Mouse (Mus musculus): ENCODE data around the gene Hikeshi.
A peak's percentile ranks its signal among the peaks of the same experiment; 100 is the strongest.

Hikeshi gene

GRCm38 (mm10) chr7:89940571-89941463, at the start of gene Hikeshi:
Hikeshi (minus strand) TSS chr7:89941204.
- DNase-seq (ENCODE audit: low spot score in 2 of 2) = peak; percentile 75 to 89

- no peak for DNase-seq (ENCODE audit: low spot score in 2 of 2)
Measured at GRCm38 (mm10) chr7:89984421-89984820, 43.4 kb upstream of the Hikeshi start.

GRCm38 (mm10) chr7:89983441-89983840, 42.4 kb upstream of the Hikeshi start:
- DNase-seq (ENCODE audit: low spot score in 2 of 2) = no peak

GRCm38 (mm10) chr7:89981557-89981956, 40.6 kb upstream of the Hikeshi start:
- DNase-seq (ENCODE audit: low spot score in 2 of 2) = no peak

GRCm38 (mm10) chr7:89980485-89981422, 39.8 kb upstream of the Hikeshi start, which contains the start of gene Eed:
Eed (minus strand) TSS chr7:89980983.
- peak; percentile 86 to 92 for DNase-seq (ENCODE audit: low spot score in 2 of 2)

GRCm38 (mm10) chr7:89980133-89980484, 39.1 kb upstream of the Hikeshi start:
- no peak for DNase-seq (ENCODE audit: low spot score in 2 of 2)

- no peak for DNase-seq (ENCODE audit: low spot score in 2 of 2)
Measured at GRCm38 (mm10) chr7:89979432-89980130, 38.6 kb upstream of the Hikeshi start.

- DNase-seq (ENCODE audit: low spot score in 2 of 2) = no peak
Measured at GRCm38 (mm10) chr7:89976796-89977195, 35.8 kb upstream of the Hikeshi start.

GRCm38 (mm10) chr7:89975571-89975970, 34.6 kb upstream of the Hikeshi start:
- no peak for DNase-seq (ENCODE audit: low spot score in 2 of 2)

- no peak for DNase-seq (ENCODE audit: low spot score in 2 of 2)
Measured at GRCm38 (mm10) chr7:89967235-89967634, 26.2 kb upstream of the Hikeshi start.

GRCm38 (mm10) chr7:89966771-89967170, 25.8 kb upstream of the Hikeshi start:
- no peak for DNase-seq (ENCODE audit: low spot score in 2 of 2)

GRCm38 (mm10) chr7:89963135-89963534, 22.1 kb upstream of the Hikeshi start:
- DNase-seq (ENCODE audit: low spot score in 2 of 2) = no peak

- no peak for DNase-seq (ENCODE audit: low spot score in 2 of 2)
Measured at GRCm38 (mm10) chr7:89957300-89957699, 16.3 kb upstream of the Hikeshi start.

- no peak for DNase-seq (ENCODE audit: low spot score in 2 of 2)
Measured at GRCm38 (mm10) chr7:89954261-89954660, 13.3 kb upstream of the Hikeshi start.

GRCm38 (mm10) chr7:89949403-89949802, 8.4 kb upstream of the Hikeshi start:
- no peak for DNase-seq (ENCODE audit: low spot score in 2 of 2)

- no peak for DNase-seq (ENCODE audit: low spot score in 2 of 2)
Measured at GRCm38 (mm10) chr7:89948026-89948425, 7.0 kb upstream of the Hikeshi start.

- DNase-seq (ENCODE audit: low spot score in 2 of 2) = no peak
Measured at GRCm38 (mm10) chr7:89939497-89940353, 1.3 kb downstream of the Hikeshi start.

- no peak for DNase-seq (ENCODE audit: low spot score in 2 of 2)
Measured at GRCm38 (mm10) chr7:89923441-89924180, 17.4 kb downstream of the Hikeshi start.

GRCm38 (mm10) chr7:89917776-89918175, 23.2 kb downstream of the Hikeshi start:
- DNase-seq (ENCODE audit: low spot score in 2 of 2) = no peak

- DNase-seq (ENCODE audit: low spot score in 2 of 2) = no peak
Measured at GRCm38 (mm10) chr7:89916711-89917110, 24.3 kb downstream of the Hikeshi start.

Measured in frontal cortex, postnatal 25 days (tissue).